Mouse (Mus musculus): Measurements from ENCODE around the gene AC129217.1. TPM values are rescaled to one million over a fixed set of nuclear protein-coding genes. Genes with fewer than 3 reads are reported as not detected.
"Not testable (repeated sequence)": the region's sequence is repeated elsewhere in the genome, so short reads cannot be mapped to it uniquely, and the experiment has no call there.

AC129217.1 gene
- polyA plus RNA-seq, 1 experiment from 2014 or later, result not detected

DNA sequence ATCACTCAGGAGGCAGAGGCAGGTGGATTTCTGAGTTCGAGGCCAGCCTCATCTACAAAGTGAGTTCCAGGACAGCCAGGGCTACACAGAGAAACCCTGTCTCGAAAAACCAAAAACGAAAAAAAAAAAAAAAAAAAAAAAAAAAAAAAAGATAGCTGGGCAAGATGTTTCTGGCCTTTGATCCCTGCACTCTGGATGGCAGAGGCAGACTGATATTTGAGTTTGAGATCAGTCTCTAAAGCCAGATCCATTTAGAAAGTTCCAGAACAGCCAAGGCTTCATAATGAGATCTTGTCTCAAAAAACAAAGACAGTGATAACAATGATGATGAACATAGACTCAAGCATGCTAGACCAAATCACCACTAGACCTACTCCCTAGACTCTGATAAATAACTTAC, 40.8 kb downstream of the AC129217.1 start:
- H3K27ac ChIP-seq (ENCODE audit: low read depth); ATAC-seq (replicated peaks; ENCODE audit: low FRiP score, low TSS enrichment, low read depth): not testable (repeated sequence)

GRCm38 (mm10) chr19:8870838-8871237, 41.3 kb downstream of the AC129217.1 start:
- Histone ChIP-seq H3K36me3 (ENCODE audit: control insufficient read depth, insufficient read depth, low read length) (peaks cover 30% of the 10 kb centered on the region), H3K27ac (ENCODE audit: low read depth) (peak overlapping the region; percentile 67), H3K4me1 (replicated peaks; ENCODE audit: control insufficient read depth, insufficient read depth, low read length) (peaks cover 7% of the 10 kb centered on the region; the same call in 1 of the 2 replicates), H3K4me3 (ENCODE audit: low read depth, low read length) (peak overlapping the region; percentile 89), H3K27me3 (replicated peaks; ENCODE audit: control insufficient read depth, insufficient read depth, low read length) (no peaks in the 10 kb centered on the region), H3K9me3 (ENCODE audit: control insufficient read depth, low read length) (no peaks in the 10 kb centered on the region), H3K9ac (ENCODE audit: low read length) (peak overlapping the region; percentile 90), H3K4me2 (ENCODE audit: low read length) (peak overlapping the region; percentile 59)
- DNase-seq (ENCODE audit: low spot score), result no peak
- peak; percentile 30 for ATAC-seq (replicated peaks; ENCODE audit: low FRiP score, low TSS enrichment, low read depth)
- WGBS, result 52% methylated on average over 9 of the region's 9 CpGs

More for the DNA sequence above, 40.8 kb downstream of the AC129217.1 start:
- Histone ChIP-seq H3K36me3 (ENCODE audit: control insufficient read depth, insufficient read depth, low read length) (peaks cover 25% of the 10 kb centered on the region), H3K4me2 (ENCODE audit: low read length) (peak overlapping the region; percentile 59)
- not testable (repeated sequence) for H3K4me3 ChIP-seq (ENCODE audit: low read depth, low read length); H3K9me3 ChIP-seq (ENCODE audit: control insufficient read depth, low read length); H3K27me3 ChIP-seq (replicated peaks; ENCODE audit: control insufficient read depth, insufficient read depth, low read length); H3K4me1 ChIP-seq (replicated peaks; ENCODE audit: control insufficient read depth, insufficient read depth, low read length); DNase-seq (ENCODE audit: low spot score); H3K9ac ChIP-seq (ENCODE audit: low read length)
- 87% methylated on average over 3 of the region's 3 CpGs for WGBS

DNA sequence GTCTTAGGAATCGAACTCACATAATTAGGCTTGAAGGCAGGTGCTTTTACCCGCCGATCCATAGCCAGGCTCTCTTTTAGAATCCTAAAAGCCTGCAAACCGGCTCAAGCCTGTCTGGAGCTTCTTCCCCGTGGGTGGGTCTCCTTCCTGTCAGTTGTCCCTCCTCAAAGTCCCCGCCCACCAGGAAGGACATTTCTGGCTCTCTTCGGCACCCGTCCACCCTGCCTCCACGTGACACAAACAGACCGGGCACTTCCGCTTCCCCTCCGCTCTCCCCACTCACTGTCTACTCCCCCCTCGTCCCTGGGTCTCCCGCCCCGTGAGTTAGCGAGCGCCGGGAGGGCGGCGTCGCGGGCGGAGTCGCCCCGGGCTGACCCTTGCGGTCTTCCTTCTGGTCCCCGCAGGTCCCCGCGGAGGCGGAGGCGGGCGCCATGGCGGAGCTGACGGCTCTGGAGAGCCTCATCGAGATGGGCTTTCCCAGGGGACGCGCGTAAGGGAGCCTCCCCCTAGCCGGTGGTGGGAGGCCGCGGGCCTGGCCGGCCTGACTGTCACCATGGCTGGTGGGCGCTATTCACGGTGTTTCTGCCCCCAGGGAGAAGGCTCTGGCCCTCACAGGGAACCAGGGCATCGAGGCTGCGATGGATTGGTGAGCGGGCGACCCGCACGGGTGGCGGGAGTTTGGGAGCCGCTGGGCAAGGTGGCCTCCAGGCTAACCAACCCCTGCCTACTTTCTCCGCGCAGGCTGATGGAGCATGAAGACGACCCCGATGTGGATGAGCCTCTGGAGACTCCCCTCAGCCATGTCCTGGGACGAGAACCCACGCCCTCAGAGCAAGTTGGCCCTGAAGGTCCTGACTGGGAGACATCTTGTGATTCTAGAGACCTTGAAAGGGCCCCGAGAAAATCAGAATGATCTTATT, 42.0 kb downstream of the AC129217.1 start, which contains the start of gene Ubxn1:
TSS of gene Ubxn1 (plus strand) at position 230 of the 920 bp plus-strand sequence.
- Histone ChIP-seq H3K36me3 (ENCODE audit: control insufficient read depth, insufficient read depth, low read length) (peaks cover 36% of the 10 kb centered on the region), H3K4me2 (ENCODE audit: low read length) (peak within 1 kb of the TSS; percentile 93), H3K27ac (ENCODE audit: low read depth) (peak within 1 kb of the TSS; percentile 71), H3K4me1 (replicated peaks; ENCODE audit: control insufficient read depth, insufficient read depth, low read length) (peaks cover 7% of the 10 kb centered on the region; the same call in 1 of the 2 replicates), H3K4me3 (ENCODE audit: low read depth, low read length) (peak within 1 kb of the TSS; percentile 89), H3K27me3 (replicated peaks; ENCODE audit: control insufficient read depth, insufficient read depth, low read length) (no peaks in the 10 kb centered on the region), H3K9me3 (ENCODE audit: control insufficient read depth, low read length) (no peaks in the 10 kb centered on the region), H3K9ac (ENCODE audit: low read length) (peak within 1 kb of the TSS; percentile 90)
- DNase-seq (ENCODE audit: low spot score) (peak; percentile 97), ATAC-seq (replicated peaks; ENCODE audit: low FRiP score, low TSS enrichment, low read depth) (peak; percentile 97)
- WGBS, result under 1% methylated on average over 59 of the region's 59 CpGs

DNA sequence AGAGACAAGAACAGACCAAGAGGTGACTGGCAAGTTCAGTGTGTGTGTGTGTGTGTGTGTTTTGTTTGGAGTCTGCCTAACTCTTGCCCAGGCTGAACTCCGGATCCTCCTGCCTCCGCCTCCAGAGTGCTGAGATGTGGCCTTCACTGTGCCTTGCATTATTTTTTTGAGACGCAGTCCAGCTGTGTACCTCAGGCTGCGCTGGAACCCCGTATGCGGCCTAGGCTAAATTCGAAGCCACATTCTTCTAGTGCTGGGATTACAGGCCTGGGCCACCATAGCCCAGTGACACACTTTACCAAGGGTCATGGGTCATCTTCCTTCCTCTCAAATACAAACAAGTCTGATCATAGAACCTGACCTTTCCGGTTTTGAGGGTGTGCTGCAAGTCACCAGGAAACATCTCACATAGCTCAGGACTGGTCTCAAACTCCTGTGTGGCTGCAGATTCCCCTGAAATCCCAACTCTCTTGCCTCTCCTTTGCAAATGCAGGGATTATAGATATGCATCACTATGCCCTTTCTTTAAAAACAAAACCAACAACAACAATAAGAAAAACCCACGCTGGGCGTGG, 42.8 kb downstream of the AC129217.1 start:
- ATAC-seq (replicated peaks; ENCODE audit: low FRiP score, low TSS enrichment, low read depth), result no peak
- Histone ChIP-seq H3K27me3 (replicated peaks; ENCODE audit: control insufficient read depth, insufficient read depth, low read length) (no peaks in the 10 kb centered on the region), H3K4me2 (ENCODE audit: low read length) (peak overlapping the region; percentile 93), H3K9me3 (ENCODE audit: control insufficient read depth, low read length) (no peaks in the 10 kb centered on the region), H3K36me3 (ENCODE audit: control insufficient read depth, insufficient read depth, low read length) (peaks cover 44% of the 10 kb centered on the region), H3K27ac (ENCODE audit: low read depth) (peak overlapping the region; percentile 71), H3K4me1 (replicated peaks; ENCODE audit: control insufficient read depth, insufficient read depth, low read length) (peaks cover 7% of the 10 kb centered on the region; the same call in 1 of the 2 replicates), H3K9ac (ENCODE audit: low read length) (peak overlapping the region; percentile 90), H3K4me3 (ENCODE audit: low read depth, low read length) (peak overlapping the region; percentile 89)
- WGBS, result 58% methylated on average over 10 of the region's 10 CpGs
- DNase-seq (ENCODE audit: low spot score), result no peak

DNA sequence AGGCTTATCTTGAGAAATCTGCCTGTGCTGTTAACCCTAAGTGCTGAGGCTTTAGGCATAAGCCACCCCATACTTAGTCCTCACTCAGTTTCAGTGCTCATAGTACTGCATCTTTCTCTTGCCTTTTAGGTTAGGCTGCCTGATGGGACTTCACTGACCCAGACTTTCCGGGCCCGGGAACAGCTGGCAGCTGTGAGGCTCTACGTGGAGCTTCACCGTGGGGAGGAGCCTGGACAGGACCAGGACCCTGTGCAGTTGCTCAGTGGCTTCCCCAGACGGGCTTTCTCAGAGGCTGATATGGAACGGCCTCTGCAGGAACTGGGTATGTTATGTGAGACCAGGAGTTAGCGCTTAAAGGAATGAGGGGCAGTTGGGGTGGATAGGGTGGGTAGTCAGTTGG, 45.5 kb downstream of the AC129217.1 start:
- no peaks in the 10 kb centered on the region for H3K27me3 ChIP-seq (replicated peaks; ENCODE audit: control insufficient read depth, insufficient read depth, low read length)
- H3K4me3 ChIP-seq (ENCODE audit: low read depth, low read length), result no peak overlapping the region
- no peak overlapping the region for H3K27ac ChIP-seq (ENCODE audit: low read depth)
- H3K4me2 ChIP-seq (ENCODE audit: low read length), result no peak overlapping the region
- 91% methylated on average over 7 of the region's 7 CpGs for whole genome bisulfite sequencing
- H3K9ac ChIP-seq (ENCODE audit: low read length), result no peak overlapping the region
- ATAC-seq (replicated peaks; ENCODE audit: low FRiP score, low TSS enrichment, low read depth), result no peak
- DNase-seq (ENCODE audit: low spot score), result no peak
- peaks cover 10% of the 10 kb centered on the region for H3K4me1 ChIP-seq (replicated peaks; ENCODE audit: control insufficient read depth, insufficient read depth, low read length)
- H3K9me3 ChIP-seq (ENCODE audit: control insufficient read depth, low read length), result no peaks in the 10 kb centered on the region
- peaks cover 53% of the 10 kb centered on the region for H3K36me3 ChIP-seq (ENCODE audit: control insufficient read depth, insufficient read depth, low read length)

GRCm38 (mm10) chr19:8880311-8881033, 50.9 kb downstream of the AC129217.1 start, which contains the start of gene Uqcc3:
Gene Uqcc3, minus strand, starts transcription at chr19:8880923.
- Histone ChIP-seq H3K27me3 (replicated peaks; ENCODE audit: control insufficient read depth, insufficient read depth, low read length) (no peaks in the 10 kb centered on the region), H3K4me1 (replicated peaks; ENCODE audit: control insufficient read depth, insufficient read depth, low read length) (peaks cover 3% of the 10 kb centered on the region), H3K9me3 (ENCODE audit: control insufficient read depth, low read length) (no peaks in the 10 kb centered on the region), H3K4me2 (ENCODE audit: low read length) (peak within 1 kb of the TSS; percentile 79), H3K9ac (ENCODE audit: low read length) (peak within 1 kb of the TSS; percentile 92), H3K27ac (ENCODE audit: low read depth) (peak within 1 kb of the TSS; percentile 81), H3K36me3 (ENCODE audit: control insufficient read depth, insufficient read depth, low read length) (peaks cover 27% of the 10 kb centered on the region), H3K4me3 (ENCODE audit: low read depth, low read length) (peak within 1 kb of the TSS; percentile 82)
- DNase-seq (ENCODE audit: low spot score) (peak; percentile 88), ATAC-seq (replicated peaks; ENCODE audit: low FRiP score, low TSS enrichment, low read depth) (peak; percentile 95)
- under 1% methylated on average over 42 of the region's 42 CpGs for WGBS

DNA sequence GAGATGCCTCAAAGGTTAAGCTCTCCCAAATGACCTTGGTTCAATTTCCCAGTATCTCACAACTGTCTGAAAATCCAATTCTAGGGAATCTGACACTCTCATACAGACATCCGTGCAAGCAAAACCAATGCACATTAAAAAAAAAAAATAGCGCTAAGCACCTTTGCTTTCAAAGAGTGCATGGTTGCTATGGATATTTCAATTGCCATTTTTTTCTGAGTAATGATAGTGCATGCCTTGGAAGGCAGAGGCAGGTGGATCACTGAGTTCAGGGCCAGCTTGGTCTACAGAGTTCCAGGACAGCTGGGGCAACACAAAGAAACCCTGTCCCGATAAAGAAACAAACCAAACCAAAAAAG, 51.4 kb downstream of the AC129217.1 start:
- Histone ChIP-seq H3K27ac (ENCODE audit: low read depth) (no peak overlapping the region), H3K36me3 (ENCODE audit: control insufficient read depth, insufficient read depth, low read length) (peaks cover 22% of the 10 kb centered on the region), H3K27me3 (replicated peaks; ENCODE audit: control insufficient read depth, insufficient read depth, low read length) (no peaks in the 10 kb centered on the region), H3K4me3 (ENCODE audit: low read depth, low read length) (peak overlapping the region; percentile 82), H3K9me3 (ENCODE audit: control insufficient read depth, low read length) (no peaks in the 10 kb centered on the region), H3K9ac (ENCODE audit: low read length) (peak overlapping the region; percentile 92), H3K4me2 (ENCODE audit: low read length) (peak overlapping the region; percentile 79), H3K4me1 (replicated peaks; ENCODE audit: control insufficient read depth, insufficient read depth, low read length) (peaks cover 3% of the 10 kb centered on the region)
- DNase-seq (ENCODE audit: low spot score), result no peak
- WGBS, result 14% methylated on average over 3 of the region's 3 CpGs
- ATAC-seq (replicated peaks; ENCODE audit: low FRiP score, low TSS enrichment, low read depth), result peak; percentile 12; the same call in 1 of the 2 replicates

GRCm38 (mm10) chr19:8883616-8884015, 54.0 kb downstream of the AC129217.1 start, which contains the start of the genes Lbhd1 and Gm49403:
Gene Lbhd1, plus strand, starts transcription at chr19:8883732.
Gene Gm49403, plus strand, starts transcription at chr19:8883930.
- Histone ChIP-seq H3K4me1 (replicated peaks; ENCODE audit: control insufficient read depth, insufficient read depth, low read length) (peaks cover 13% of the 10 kb centered on the region), H3K9me3 (ENCODE audit: control insufficient read depth, low read length) (no peaks in the 10 kb centered on the region), H3K4me2 (ENCODE audit: low read length) (no peak within 1 kb of the TSS), H3K27me3 (replicated peaks; ENCODE audit: control insufficient read depth, insufficient read depth, low read length) (no peaks in the 10 kb centered on the region), H3K4me3 (ENCODE audit: low read depth, low read length) (no peak within 1 kb of the TSS), H3K9ac (ENCODE audit: low read length) (no peak within 1 kb of the TSS), H3K36me3 (ENCODE audit: control insufficient read depth, insufficient read depth, low read length) (peaks cover under 1% of the 10 kb centered on the region; the same call in 1 of the 2 replicates), H3K27ac (ENCODE audit: low read depth) (no peak within 1 kb of the TSS)
- no peak for ATAC-seq (replicated peaks; ENCODE audit: low FRiP score, low TSS enrichment, low read depth)
- DNase-seq (ENCODE audit: low spot score), result no peak
- WGBS, result 81% methylated on average over 3 of the region's 3 CpGs

All from intestine, embryonic 14.5 days (tissue).